Mouse (Mus musculus): Measurements from ENCODE around the gene Gm17359.

- TF ChIP-seq GATA1 (IDR thresholded peaks at IDR 0.05; ENCODE audit: low read length) (no peak), TAL1 (IDR thresholded peaks at IDR 0.05; ENCODE audit: low read length) (no peak)
Observed at GRCm38 (mm10) chr3:79478880-79479279, 142.4 kb downstream of the Gm17359 start.

All from erythroblast, embryonic 14.5 days (primary cell).